Mouse (Mus musculus): ENCODE measurements around the gene Gm11020.

The Gm11020 gene

DNA sequence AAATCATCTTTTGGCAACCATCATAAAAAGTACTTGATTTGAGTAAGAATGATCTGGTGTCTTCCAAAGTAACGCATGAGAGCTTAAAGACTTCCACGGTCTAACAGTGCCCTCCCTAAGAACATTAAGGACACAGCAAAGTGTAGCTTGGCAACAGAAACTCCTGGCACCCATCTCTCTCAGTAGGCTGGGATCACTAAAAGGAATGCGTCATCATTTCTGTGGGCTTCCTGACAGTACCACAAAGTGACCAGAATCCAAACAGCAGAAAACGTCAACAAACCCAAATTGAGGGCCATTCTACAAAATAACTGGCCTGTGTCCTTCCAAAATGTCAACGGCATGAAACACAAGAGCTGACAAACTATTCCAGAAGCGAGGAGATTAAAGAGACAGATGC lies 48.7 kb downstream of the Gm11020 start:
- no peak for TF ChIP-seq GATA4 (IDR thresholded peaks at IDR 0.05; ENCODE audit: insufficient replicate concordance, low read length)

DNA sequence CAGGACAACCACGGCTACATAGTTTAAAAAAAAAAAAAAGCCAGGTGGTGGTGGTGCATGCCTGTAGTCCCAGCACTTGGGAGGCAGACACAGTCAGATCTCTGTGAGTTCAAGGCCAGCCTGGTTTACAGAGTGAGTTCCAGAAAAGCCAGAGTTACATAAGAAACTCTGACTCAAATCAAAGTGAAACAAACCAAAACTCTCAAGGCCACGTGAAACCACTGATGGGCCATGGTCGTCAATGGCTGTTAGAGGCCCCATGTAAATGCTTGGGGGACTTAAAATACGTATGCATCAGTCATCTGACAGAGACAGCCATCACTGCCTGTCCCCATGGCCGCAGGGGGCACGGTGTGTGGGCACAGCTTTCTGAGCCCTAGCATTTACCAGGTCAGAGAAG lies 49.8 kb downstream of the Gm11020 start:
- no peak for TF ChIP-seq GATA4 (IDR thresholded peaks at IDR 0.05; ENCODE audit: insufficient replicate concordance, low read length)

All from liver, adult (tissue).